Mouse (Mus musculus): Measurements from ENCODE around the gene Alcam. TPM values are rescaled to one million over a fixed set of nuclear protein-coding genes. Genes with fewer than 3 reads are reported as not detected.
A peak's percentile ranks its signal among the peaks of the same experiment; 100 is the strongest.

Alcam gene
- 28.5 and 32.3 TPM in 2 replicates for polyA plus RNA-seq (2015; fragmentation: Nextera tagmentation; extraction: Ambion mirVana)

GRCm38 (mm10) chr16:52453971-52454514, at the start of gene Alcam:
TSS of gene Alcam (minus strand) at chr16:52454074.
- H3K9me3 ChIP-seq: no peaks in the 10 kb centered on the region
- no peak for ATAC-seq (ENCODE audit: low FRiP score, low read depth)
- peak within 1 kb of the TSS; percentile 76 for H3K27ac ChIP-seq
- H3K9ac ChIP-seq: peak within 1 kb of the TSS; percentile 74
- H3K4me3 ChIP-seq: peak within 1 kb of the TSS; percentile 68
- H3K4me1 ChIP-seq: peaks cover 15% of the 10 kb centered on the region; the same call in 1 of the 2 replicates
- 4% methylated on average over 14 of the region's 14 CpGs for WGBS
- H3K27me3 ChIP-seq: no peaks in the 10 kb centered on the region
- H3K36me3 ChIP-seq: no peaks in the 10 kb centered on the region
- peak within 1 kb of the TSS; percentile 85 for H3K4me2 ChIP-seq (replicated peaks)

- no peaks in the 10 kb centered on the region for H3K27me3 ChIP-seq
- no peak for ATAC-seq (ENCODE audit: low FRiP score, low read depth)
Measured at GRCm38 (mm10) chr16:52498757-52499335, 45.0 kb upstream of the Alcam start.

GRCm38 (mm10) chr16:52490542-52490941, 36.7 kb upstream of the Alcam start:
- Histone ChIP-seq H3K27me3 (no peaks in the 10 kb centered on the region), H3K9ac (no peak overlapping the region), H3K9me3 (no peaks in the 10 kb centered on the region), H3K27ac (no peak overlapping the region), H3K4me2 (replicated peaks) (no peak overlapping the region), H3K36me3 (no peaks in the 10 kb centered on the region), H3K4me1 (no peaks in the 10 kb centered on the region), H3K4me3 (no peak overlapping the region)
- no peak for ATAC-seq (ENCODE audit: low FRiP score, low read depth)
- WGBS: 48% methylated on average over 1 of the region's 1 CpGs

More at GRCm38 (mm10) chr16:52498757-52499335, 45.0 kb upstream of the Alcam start:
- H3K9ac ChIP-seq: no peak overlapping the region
- 83% methylated on average over 4 of the region's 4 CpGs for WGBS
- no peak overlapping the region for H3K4me2 ChIP-seq (replicated peaks)
- no peaks in the 10 kb centered on the region for H3K9me3 ChIP-seq
- no peaks in the 10 kb centered on the region for H3K4me1 ChIP-seq
- H3K27ac ChIP-seq: no peak overlapping the region
- H3K4me3 ChIP-seq: no peak overlapping the region
- H3K36me3 ChIP-seq: no peaks in the 10 kb centered on the region

- H3K27ac ChIP-seq: no peak overlapping the region
- ATAC-seq (ENCODE audit: low FRiP score, low read depth): no peak
- no peaks in the 10 kb centered on the region for H3K36me3 ChIP-seq
- no peak overlapping the region for H3K4me3 ChIP-seq
- H3K9ac ChIP-seq: no peak overlapping the region
- H3K4me2 ChIP-seq (replicated peaks): no peak overlapping the region
- 74% methylated on average over 4 of the region's 4 CpGs for WGBS
- H3K27me3 ChIP-seq: no peaks in the 10 kb centered on the region
- H3K4me1 ChIP-seq: no peaks in the 10 kb centered on the region
- H3K9me3 ChIP-seq: no peaks in the 10 kb centered on the region
Measured at GRCm38 (mm10) chr16:52474235-52474634, 20.4 kb upstream of the Alcam start.

- ATAC-seq (ENCODE audit: low FRiP score, low read depth): no peak
- H3K27ac ChIP-seq: no peak overlapping the region
- WGBS: 92% methylated on average over 2 of the region's 2 CpGs
- H3K27me3 ChIP-seq: no peaks in the 10 kb centered on the region
- H3K4me3 ChIP-seq: no peak overlapping the region
- H3K4me2 ChIP-seq (replicated peaks): no peak overlapping the region
- H3K4me1 ChIP-seq: no peaks in the 10 kb centered on the region
- no peaks in the 10 kb centered on the region for H3K9me3 ChIP-seq
- H3K36me3 ChIP-seq: no peaks in the 10 kb centered on the region
- no peak overlapping the region for H3K9ac ChIP-seq
Measured at GRCm38 (mm10) chr16:52473089-52473488, 19.2 kb upstream of the Alcam start.

GRCm38 (mm10) chr16:52472635-52473034, 18.8 kb upstream of the Alcam start:
- Histone ChIP-seq H3K4me2 (replicated peaks) (no peak overlapping the region), H3K4me1 (no peaks in the 10 kb centered on the region)
- no peak for ATAC-seq (ENCODE audit: low FRiP score, low read depth)

GRCm38 (mm10) chr16:52472059-52472458, 18.2 kb upstream of the Alcam start:
- Histone ChIP-seq H3K36me3 (no peaks in the 10 kb centered on the region), H3K27me3 (no peaks in the 10 kb centered on the region), H3K4me2 (replicated peaks) (no peak overlapping the region), H3K4me3 (no peak overlapping the region), H3K9ac (no peak overlapping the region), H3K27ac (no peak overlapping the region), H3K9me3 (no peaks in the 10 kb centered on the region), H3K4me1 (no peaks in the 10 kb centered on the region)
- ATAC-seq (ENCODE audit: low FRiP score, low read depth): no peak

More at GRCm38 (mm10) chr16:52472635-52473034, 18.8 kb upstream of the Alcam start:
- no peak overlapping the region for H3K4me3 ChIP-seq
- WGBS: 90% methylated on average over 3 of the region's 3 CpGs
- H3K27ac ChIP-seq: no peak overlapping the region
- H3K9me3 ChIP-seq: no peaks in the 10 kb centered on the region
- no peaks in the 10 kb centered on the region for H3K36me3 ChIP-seq
- H3K27me3 ChIP-seq: no peaks in the 10 kb centered on the region
- H3K9ac ChIP-seq: no peak overlapping the region

- H3K27ac ChIP-seq: no peak overlapping the region
- H3K4me2 ChIP-seq (replicated peaks): no peak overlapping the region
- H3K27me3 ChIP-seq: no peaks in the 10 kb centered on the region
- no peaks in the 10 kb centered on the region for H3K36me3 ChIP-seq
- 63% methylated on average over 2 of the region's 2 CpGs for WGBS
- no peaks in the 10 kb centered on the region for H3K4me1 ChIP-seq
- H3K9ac ChIP-seq: no peak overlapping the region
- H3K4me3 ChIP-seq: no peak overlapping the region
- H3K9me3 ChIP-seq: no peaks in the 10 kb centered on the region
- no peak for ATAC-seq (ENCODE audit: low FRiP score, low read depth)
Measured at GRCm38 (mm10) chr16:52470881-52471280, 17.0 kb upstream of the Alcam start.

- H3K4me3 ChIP-seq: no peak overlapping the region
- H3K9me3 ChIP-seq: no peaks in the 10 kb centered on the region
- H3K27me3 ChIP-seq: no peaks in the 10 kb centered on the region
- H3K4me2 ChIP-seq (replicated peaks): no peak overlapping the region
- H3K9ac ChIP-seq: no peak overlapping the region
- WGBS: 82% methylated on average over 3 of the region's 3 CpGs
- no peak for ATAC-seq (ENCODE audit: low FRiP score, low read depth)
- H3K27ac ChIP-seq: no peak overlapping the region
- H3K36me3 ChIP-seq: no peaks in the 10 kb centered on the region
- H3K4me1 ChIP-seq: no peaks in the 10 kb centered on the region
Measured at GRCm38 (mm10) chr16:52470226-52470625, 16.4 kb upstream of the Alcam start.

GRCm38 (mm10) chr16:52468426-52468825, 14.6 kb upstream of the Alcam start:
- Histone ChIP-seq H3K36me3 (no peaks in the 10 kb centered on the region), H3K27ac (no peak overlapping the region), H3K4me3 (no peak overlapping the region), H3K27me3 (no peaks in the 10 kb centered on the region), H3K9ac (no peak overlapping the region), H3K9me3 (no peaks in the 10 kb centered on the region), H3K4me1 (no peaks in the 10 kb centered on the region), H3K4me2 (replicated peaks) (no peak overlapping the region)
- ATAC-seq (ENCODE audit: low FRiP score, low read depth): no peak

- Histone ChIP-seq H3K4me3 (no peak overlapping the region), H3K4me1 (no peaks in the 10 kb centered on the region), H3K27ac (no peak overlapping the region), H3K36me3 (no peaks in the 10 kb centered on the region), H3K27me3 (no peaks in the 10 kb centered on the region), H3K4me2 (replicated peaks) (no peak overlapping the region), H3K9me3 (no peaks in the 10 kb centered on the region), H3K9ac (no peak overlapping the region)
- 73% methylated on average over 6 of the region's 6 CpGs for WGBS
- no peak for ATAC-seq (ENCODE audit: low FRiP score, low read depth)
Measured at GRCm38 (mm10) chr16:52466770-52467169, 12.9 kb upstream of the Alcam start.

- Histone ChIP-seq H3K4me2 (replicated peaks) (no peak overlapping the region), H3K9me3 (no peaks in the 10 kb centered on the region), H3K9ac (no peak overlapping the region), H3K4me1 (no peaks in the 10 kb centered on the region), H3K27me3 (no peaks in the 10 kb centered on the region), H3K36me3 (no peaks in the 10 kb centered on the region), H3K27ac (no peak overlapping the region), H3K4me3 (no peak overlapping the region)
- ATAC-seq (ENCODE audit: low FRiP score, low read depth): no peak
- WGBS: 66% methylated on average over 1 of the region's 1 CpGs
Measured at GRCm38 (mm10) chr16:52464597-52464996, 10.7 kb upstream of the Alcam start.

Data from limb, embryonic 13.5 days (tissue).